Mouse (Mus musculus) left cerebral cortex, postnatal 4 days (tissue): ENCODE results near the gene App. TPM values are rescaled to one million over a fixed set of nuclear protein-coding genes. Genes with fewer than 3 reads are reported as not detected.
A peak's percentile ranks its signal among the peaks of the same experiment; 100 is the strongest.

Experiments used
- DNase-seq: peaks from one replicate; pipeline ENCODE4 v3.0.0-alpha.2; 2022
- intact Hi-C: fragments of 180-260 bp; cut with DNase I; formaldehyde crosslinking; loops from one replicate; pipeline ENCODE4 v1.15.1; 2025
- total RNA-seq, 2 experiments: library from RNA; stranded (reverse); gene quantifications; 2 replicates each; pipeline ENCODE4 v1.2.3; 2021

The App gene
- total RNA-seq, 2 experiments from 2014 or later: 652 to 726 TPM

DNA sequence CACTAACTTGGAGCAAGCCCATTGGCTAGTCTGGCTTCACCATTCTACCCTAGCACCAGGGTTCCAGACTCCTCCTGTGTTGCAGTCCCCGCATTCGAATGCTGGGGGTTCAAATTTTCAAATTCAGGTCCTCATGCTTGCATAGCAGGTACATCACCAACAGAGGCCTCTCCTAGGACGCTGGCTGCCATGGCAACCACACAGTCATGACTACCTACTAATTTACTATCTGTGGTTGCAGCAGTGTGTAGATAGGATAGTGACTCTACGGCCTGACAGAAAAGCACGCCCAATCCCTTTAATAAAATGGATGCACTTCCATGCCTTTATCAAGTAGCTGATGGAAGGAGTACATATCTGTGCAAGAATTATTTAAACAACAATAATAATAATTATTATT lies 137.8 kb downstream of the App start:
- intact Hi-C loops: no loop called here
- no peak for DNase-seq

- intact Hi-C loops: no loop called here
- no peak for DNase-seq
Observed at GRCm38 (mm10) chr16:85033747-85034146, 139.8 kb downstream of the App start.

- intact Hi-C loops: no loop called here
- DNase-seq: no peak
Observed at GRCm38 (mm10) chr16:85030810-85031209, 142.8 kb downstream of the App start.

DNA sequence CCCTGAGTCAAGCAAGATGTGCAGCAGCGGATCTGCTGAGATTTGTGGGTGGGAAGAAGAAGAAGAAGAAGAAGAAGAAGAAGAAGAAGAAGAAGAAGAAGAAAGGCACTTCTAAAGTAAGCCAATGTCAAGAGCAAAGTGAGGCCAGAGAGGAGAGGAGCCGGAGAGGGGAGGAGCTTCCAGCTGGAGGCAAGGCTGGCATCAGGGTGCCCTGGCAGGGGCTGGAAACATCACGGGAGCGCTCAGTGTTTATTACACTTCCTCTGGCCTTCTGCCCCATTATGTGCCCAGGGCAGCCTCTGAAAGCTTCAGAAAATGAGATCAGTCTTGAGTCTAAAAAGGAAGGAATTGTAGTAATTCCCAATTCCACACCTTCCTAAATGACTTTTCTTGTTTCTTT lies 145.2 kb downstream of the App start:
- no peak for DNase-seq
- intact Hi-C loops: no loop called here

DNA sequence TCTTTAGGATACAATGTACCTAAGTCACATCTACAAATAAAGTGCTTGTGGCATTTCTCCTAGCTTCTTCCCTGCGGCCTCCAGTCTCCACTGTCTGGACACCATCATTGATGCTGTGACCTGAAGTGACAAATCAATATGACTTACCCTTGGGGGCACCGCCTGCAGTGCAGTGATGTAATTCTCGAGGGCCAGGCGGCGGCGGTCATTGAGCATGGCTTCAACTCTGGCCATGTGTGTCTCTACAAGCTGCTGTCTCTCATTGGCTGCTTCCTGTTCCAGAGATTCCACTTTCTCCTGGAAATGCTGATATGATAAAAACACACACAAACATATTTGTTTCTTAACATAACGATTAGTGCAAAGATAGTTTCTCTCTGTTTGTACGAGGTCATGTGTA lies 148.9 kb downstream of the App start:
- DNase-seq: no peak
- intact Hi-C loops: no loop called here

- intact Hi-C loops: no loop called here
- DNase-seq: no peak
Observed at GRCm38 (mm10) chr16:85023106-85023505, 150.5 kb downstream of the App start.

- intact Hi-C loops: no loop called here
- DNase-seq: no peak
Observed at GRCm38 (mm10) chr16:85020696-85021323, 152.8 kb downstream of the App start.

GRCm38 (mm10) chr16:85019273-85019672 lies 154.3 kb downstream of the App start:
- no peak for DNase-seq
- intact Hi-C loops: no loop called here

GRCm38 (mm10) chr16:85017845-85018244 lies 155.7 kb downstream of the App start:
- DNase-seq: no peak
- intact Hi-C loops: no loop called here

DNA sequence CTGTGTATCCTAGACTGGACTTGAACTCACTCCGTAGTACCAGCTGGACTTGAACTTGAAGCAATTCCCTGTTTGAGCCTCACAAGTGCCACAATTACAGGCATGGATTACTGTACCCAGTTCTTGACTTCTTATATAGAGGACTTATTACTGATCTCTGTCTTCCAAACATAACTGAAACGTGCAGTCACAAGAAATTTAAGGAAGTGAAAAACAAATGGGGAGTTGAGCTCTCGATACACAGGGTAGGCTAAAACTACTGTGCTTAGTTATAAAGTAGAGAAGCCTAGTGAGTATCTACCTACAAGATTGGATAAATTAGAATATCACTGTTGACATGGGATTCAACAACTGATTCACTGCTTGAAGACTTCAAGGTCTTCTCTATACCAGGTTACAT lies 160.9 kb downstream of the App start:
- intact Hi-C loops: no loop called here
- DNase-seq: no peak

GRCm38 (mm10) chr16:85012172-85012571 lies 161.4 kb downstream of the App start:
- DNase-seq: no peak
- intact Hi-C loops: no loop called here

- no peak for DNase-seq
- intact Hi-C loops: no loop called here
Observed at GRCm38 (mm10) chr16:85010651-85011050, 162.9 kb downstream of the App start.

GRCm38 (mm10) chr16:85008866-85009645 lies 164.5 kb downstream of the App start:
- intact Hi-C loops: no loop called here
- DNase-seq: no peak

- intact Hi-C loops: no loop called here
- DNase-seq: peak; percentile 59
Observed at GRCm38 (mm10) chr16:85001939-85002556, 171.5 kb downstream of the App start.

- intact Hi-C loops: no loop called here
- DNase-seq: no peak
Observed at GRCm38 (mm10) chr16:85000304-85000703, 173.3 kb downstream of the App start.

GRCm38 (mm10) chr16:84997551-84997950 lies 176.0 kb downstream of the App start:
- no peak for DNase-seq
- intact Hi-C loops: no loop called here

- intact Hi-C loops: no loop called here
- no peak for DNase-seq
Observed at GRCm38 (mm10) chr16:84995441-84995867, 178.1 kb downstream of the App start.

DNA sequence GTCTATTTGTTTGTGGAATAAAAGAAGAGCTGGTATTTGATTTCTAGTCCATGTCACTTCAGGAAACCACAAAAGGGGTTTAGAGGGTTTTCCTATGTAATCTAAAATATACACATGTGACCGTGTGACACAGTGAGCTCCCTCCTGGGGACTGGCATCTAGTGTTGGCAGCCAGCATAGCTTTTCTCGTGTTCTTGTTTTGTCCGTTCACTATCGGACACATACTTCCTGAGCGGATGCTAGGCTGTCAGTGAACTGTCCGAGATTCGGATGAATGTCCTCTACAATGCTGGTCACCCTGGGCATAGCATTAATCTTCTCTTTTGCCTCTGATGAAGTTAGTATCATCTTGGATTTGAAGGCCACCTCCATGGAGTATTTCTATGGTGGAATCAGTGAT lies 180.7 kb downstream of the App start:
- DNase-seq: no peak
- intact Hi-C loops: no loop called here

DNA sequence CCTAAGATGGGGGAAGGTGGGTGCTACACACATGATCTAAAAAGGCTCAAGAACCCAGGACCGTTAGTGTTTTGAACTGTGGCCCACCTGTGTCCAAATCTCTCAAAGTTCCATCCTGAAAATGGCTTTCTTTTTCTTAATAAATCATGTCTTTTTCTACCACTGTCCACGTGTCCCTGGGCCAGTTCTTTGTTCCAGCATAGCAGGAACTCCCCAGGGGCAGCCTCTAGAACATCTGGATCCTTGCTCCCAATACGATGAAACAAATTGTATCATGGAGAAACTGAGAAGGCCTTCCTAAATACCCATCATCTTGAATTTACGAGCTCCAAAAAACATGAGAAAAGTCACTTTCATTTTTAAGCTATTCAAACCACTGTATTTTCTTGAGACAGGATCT lies 182.6 kb downstream of the App start:
- DNase-seq: no peak
- intact Hi-C loops: no loop called here

DNA sequence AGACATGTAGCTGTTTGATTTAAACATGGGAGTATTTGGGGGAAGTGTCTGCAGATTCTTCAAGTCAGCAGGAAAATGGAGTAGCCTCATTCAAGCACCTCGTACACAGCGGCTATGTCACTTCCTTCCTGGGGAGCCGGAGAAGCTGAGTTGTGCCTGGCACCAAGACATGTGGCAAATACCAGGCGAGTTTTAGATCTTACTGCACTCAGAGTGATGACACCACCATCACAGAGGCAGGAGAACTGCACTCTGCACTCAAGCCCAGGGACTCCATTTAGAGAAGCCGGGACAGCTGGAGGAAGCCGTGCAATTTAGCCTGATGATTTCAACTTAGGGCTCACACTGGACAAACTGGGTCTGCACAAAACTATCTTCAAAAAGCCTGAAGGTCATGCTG lies 183.6 kb downstream of the App start:
- intact Hi-C loops: no loop called here
- no peak for DNase-seq

DNA sequence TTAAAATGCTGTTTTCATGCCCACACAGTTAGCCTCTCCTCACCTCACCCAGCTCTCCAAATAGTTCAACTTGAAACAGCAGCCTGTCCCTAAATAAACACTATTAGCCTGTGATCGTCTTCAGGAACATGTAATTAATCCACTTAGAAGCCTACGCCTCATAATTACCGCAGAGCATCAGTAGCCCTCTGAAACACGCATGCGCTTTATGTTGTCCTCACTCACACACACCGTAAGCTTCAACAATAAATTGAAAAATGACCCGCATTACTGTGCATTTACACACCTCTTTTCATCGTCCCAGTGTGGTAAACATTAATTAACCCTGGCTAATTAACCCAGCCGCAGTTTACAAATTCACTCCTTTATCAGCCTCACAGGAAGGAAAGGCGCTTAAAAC lies 184.1 kb downstream of the App start:
- intact Hi-C loops: no loop called here
- no peak for DNase-seq

GRCm38 (mm10) chr16:84987724-84988287 lies 185.8 kb downstream of the App start:
- no peak for DNase-seq
- intact Hi-C loops: no loop called here
